Mouse (Mus musculus) myocyte (in vitro differentiated cells): Measurements from ENCODE around the gene Grm1.

Experiments used
- CEBPB ChIP-seq: IDR thresholded peaks from 2 replicates; pipeline ENCODE4 v1.6.1; 2011; ENCODE audit warnings: mild to moderate bottlenecking, moderate library complexity; ENCODE audit not compliant: poor library complexity, insufficient read depth, severe bottlenecking
- MAX ChIP-seq: IDR thresholded peaks from one replicate; pipeline ENCODE4 v1.6.1; 2011; ENCODE audit warnings: low read depth, mild to moderate bottlenecking, control low read depth
- MYOD1 ChIP-seq, 3 experiments: IDR thresholded peaks; one replicate each; pipeline ENCODE4 v1.6.1; 2011; ENCODE audit warnings: control low read depth in 2 of 3, low read depth in 2 of 3, mild to moderate bottlenecking in 2 of 3, moderate library complexity in 1 of 3; ENCODE audit not compliant: insufficient read length in 2 of 3, control insufficient read depth in 1 of 3
- MYOG ChIP-seq, 3 experiments: IDR thresholded peaks; one replicate each; pipeline ENCODE4 v1.6.1; 2011; ENCODE audit warnings: control low read depth in 2 of 3, low read depth in 2 of 3, mild to moderate bottlenecking in 2 of 3; ENCODE audit not compliant: insufficient read length in 2 of 3, control insufficient read depth in 1 of 3, insufficient read depth in 1 of 3
- POLR2A ChIP-seq: IDR thresholded peaks from one replicate; pipeline ENCODE4 v1.6.1; 2011; ENCODE audit warnings: low read depth, mild to moderate bottlenecking, control low read depth, moderate library complexity; ENCODE audit not compliant: insufficient read length
- POLR2AphosphoS2 ChIP-seq: IDR thresholded peaks from one replicate; pipeline ENCODE4 v1.6.1; 2011; ENCODE audit warnings: low read depth, control low read depth; ENCODE audit not compliant: insufficient read length
- REST ChIP-seq: IDR thresholded peaks from one replicate; pipeline ENCODE4 v1.6.1; 2011; ENCODE audit warnings: mild to moderate bottlenecking, control low read depth, moderate library complexity; ENCODE audit not compliant: insufficient read depth, insufficient read length
- SRF ChIP-seq: IDR thresholded peaks from one replicate; pipeline ENCODE4 v1.6.1; 2011; ENCODE audit warnings: low read depth; ENCODE audit not compliant: control insufficient read depth, insufficient read length
- TCF12 ChIP-seq: IDR thresholded peaks from one replicate; pipeline ENCODE4 v1.6.1; 2011; ENCODE audit warnings: mild to moderate bottlenecking, control low read depth; ENCODE audit not compliant: poor library complexity, insufficient read depth, severe bottlenecking
- TCF3 ChIP-seq: IDR thresholded peaks from one replicate; pipeline ENCODE4 v1.6.1; 2011; ENCODE audit warnings: low read depth, control low read depth; ENCODE audit not compliant: insufficient read length
- USF1 ChIP-seq: IDR thresholded peaks from one replicate; pipeline ENCODE4 v1.6.1; 2011; ENCODE audit warnings: low read depth, mild to moderate bottlenecking, control low read depth, moderate library complexity

GRCm38 (mm10) chr10:11018970-11019531, 63.1 kb downstream of the Grm1 start:
- TF ChIP-seq USF1 (no peak), SRF (no peak), POLR2A (no peak), MYOD1 (IDR thresholded peaks at IDR 0.05; ENCODE audit: control insufficient read depth in 1 of 3, insufficient read length in 2 of 3, low read depth in 2 of 3) (no peak), POLR2AphosphoS2 (no peak), MAX (no peak), MYOG (IDR thresholded peaks at IDR 0.05; ENCODE audit: control insufficient read depth in 1 of 3, insufficient read depth in 1 of 3, insufficient read length in 2 of 3, low read depth in 2 of 3) (no peak), REST (no peak), CEBPB (no peak), TCF12 (no peak), TCF3 (no peak)
